Mouse (Mus musculus): ENCODE results near the gene Gm4756.

- TF ChIP-seq POLR2A (IDR thresholded peaks at IDR 0.05; ENCODE audit: control insufficient read depth, low read depth, low read length): no peak
- no peak for TF ChIP-seq CTCF (IDR thresholded peaks at IDR 0.05; ENCODE audit: control insufficient read depth, insufficient read depth, insufficient replicate concordance, low read depth, low read length)
These were observed 113.9 kb downstream of the Gm4756 start for GRCm38 (mm10) chr12:72535599-72535998.

All from testis, adult 2 months (tissue).